Mouse (Mus musculus): Measurements from ENCODE around the gene Polr2l. TPM values are rescaled to one million over a fixed set of nuclear protein-coding genes. Genes with fewer than 3 reads are reported as not detected.

The Polr2l gene
- 29.0 and 30.9 TPM in 2 replicates for polyA plus RNA-seq (2012; rRNA removed)

DNA sequence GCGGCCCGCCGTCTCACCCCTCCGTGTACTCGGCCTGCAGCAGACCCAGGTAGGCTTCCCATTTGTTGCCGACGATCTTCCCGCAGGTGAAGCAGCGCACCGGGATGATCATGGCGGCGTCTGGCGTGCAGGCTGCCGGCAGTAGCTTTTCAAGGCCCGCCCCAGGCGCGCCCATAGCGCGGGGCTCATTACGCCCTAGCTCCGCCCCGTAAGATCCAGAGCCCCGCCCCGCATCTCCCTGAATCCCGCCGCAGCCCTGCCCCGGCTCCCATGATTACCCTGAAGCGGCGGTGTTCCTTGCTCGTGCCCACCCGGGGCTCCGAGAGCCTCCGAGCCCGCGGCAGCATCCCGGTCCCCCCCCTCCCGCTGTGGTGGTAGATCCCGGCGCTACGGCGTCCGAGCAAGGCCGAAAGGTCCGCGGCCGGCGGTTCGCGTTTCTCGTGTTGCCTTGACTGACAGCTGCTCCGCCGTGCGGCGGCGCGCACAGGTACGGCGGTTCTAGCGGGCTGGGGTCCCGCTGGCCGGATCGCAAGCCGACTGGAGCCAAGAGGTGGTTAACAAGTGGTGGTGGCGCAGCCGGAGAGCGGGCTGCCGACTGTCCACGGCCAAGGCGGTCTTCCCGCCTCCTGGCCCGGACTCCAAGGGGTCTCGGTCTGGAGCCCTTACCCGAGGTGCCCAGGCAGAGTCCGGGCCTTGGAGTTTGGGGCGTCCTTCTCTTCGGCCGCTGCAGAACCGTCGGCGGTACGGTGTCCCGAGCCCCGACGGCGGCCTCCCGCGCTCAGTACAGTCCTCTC, at the start of gene Polr2l, which contains the start of gene Tspan4:
Polr2l (minus strand) TSS at position 122 of the 794 bp plus-strand sequence.
Tspan4 (plus strand) TSS at position 230 of the 794 bp plus-strand sequence.
- TF ChIP-seq CTCF (IDR thresholded peaks at IDR 0.05; ENCODE audit: insufficient read depth, low read length) = no peak
- peak; percentile 71; the same call in 1 of the 2 replicates for TF ChIP-seq POLR2A (IDR thresholded peaks at IDR 0.05; ENCODE audit: borderline replicate concordance, extremely low read depth, low read depth, low read length)
- Histone ChIP-seq H3K4me3 (replicated peaks; ENCODE audit: extremely low read depth, low read depth, low read length) (peak within 1 kb of the TSS; percentile 66), H3K4me1 (ENCODE audit: control insufficient read depth, insufficient read depth, low read length) (peaks cover 14% of the 10 kb centered on the region; the same call in 1 of the 2 replicates)
- peak; percentile 92 for DNase-seq
- WGBS = under 1% methylated on average over 87 of the region's 87 CpGs

DNA sequence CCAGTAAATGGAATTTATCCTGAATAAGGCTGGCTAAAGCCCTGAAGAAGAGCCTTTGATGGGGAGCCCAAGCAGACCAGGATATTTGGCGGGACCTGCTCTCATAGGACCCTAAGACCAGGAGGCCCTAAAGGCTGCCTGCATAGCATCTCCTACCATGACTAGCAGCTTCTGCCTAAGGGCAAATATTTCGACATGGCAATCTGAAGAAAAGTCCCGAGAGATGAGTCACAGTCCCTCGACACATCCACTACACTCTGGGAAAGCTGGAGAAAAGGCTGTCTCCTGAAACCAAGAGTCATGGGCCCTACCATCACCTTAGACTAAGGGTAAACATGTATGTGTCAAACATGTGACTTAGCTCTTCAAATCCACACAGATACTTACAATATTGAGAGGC, 49.3 kb upstream of the Polr2l start:
- TF ChIP-seq CTCF (IDR thresholded peaks at IDR 0.05; ENCODE audit: insufficient read depth, low read length) = no peak
- no peak for TF ChIP-seq POLR2A (IDR thresholded peaks at IDR 0.05; ENCODE audit: borderline replicate concordance, extremely low read depth, low read depth, low read length)
- no peak for DNase-seq
- 91% methylated on average over 4 of the region's 4 CpGs for WGBS
- Histone ChIP-seq H3K4me1 (ENCODE audit: control insufficient read depth, insufficient read depth, low read length) (no peaks in the 10 kb centered on the region), H3K4me3 (replicated peaks; ENCODE audit: extremely low read depth, low read depth, low read length) (no peak overlapping the region)

DNA sequence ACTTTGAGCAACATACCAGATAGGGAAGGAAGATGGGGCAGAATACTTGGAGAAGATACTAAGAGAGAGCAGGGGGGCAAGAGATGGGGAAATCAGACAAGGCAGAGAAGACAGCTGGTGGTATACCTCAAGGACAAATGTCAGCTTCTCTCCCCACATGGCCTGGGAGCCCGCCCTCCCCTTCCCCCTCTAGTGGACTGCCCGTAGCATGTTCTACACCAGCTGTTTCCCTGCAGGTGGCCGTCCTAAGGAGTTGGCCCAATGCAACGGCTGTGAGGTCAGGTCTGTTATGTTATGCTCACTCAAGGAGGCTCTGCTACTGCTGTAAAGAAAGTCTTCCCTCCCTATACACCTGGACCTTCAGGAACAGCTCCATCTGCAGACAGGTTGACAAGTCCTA, 48.1 kb upstream of the Polr2l start:
- H3K4me1 ChIP-seq (ENCODE audit: control insufficient read depth, insufficient read depth, low read length) = no peaks in the 10 kb centered on the region
- WGBS = 56% methylated on average over 4 of the region's 4 CpGs
- no peak for DNase-seq
- H3K4me3 ChIP-seq (replicated peaks; ENCODE audit: extremely low read depth, low read depth, low read length) = no peak overlapping the region
- no peak for TF ChIP-seq CTCF (IDR thresholded peaks at IDR 0.05; ENCODE audit: insufficient read depth, low read length)
- TF ChIP-seq POLR2A (IDR thresholded peaks at IDR 0.05; ENCODE audit: borderline replicate concordance, extremely low read depth, low read depth, low read length) = no peak

DNA sequence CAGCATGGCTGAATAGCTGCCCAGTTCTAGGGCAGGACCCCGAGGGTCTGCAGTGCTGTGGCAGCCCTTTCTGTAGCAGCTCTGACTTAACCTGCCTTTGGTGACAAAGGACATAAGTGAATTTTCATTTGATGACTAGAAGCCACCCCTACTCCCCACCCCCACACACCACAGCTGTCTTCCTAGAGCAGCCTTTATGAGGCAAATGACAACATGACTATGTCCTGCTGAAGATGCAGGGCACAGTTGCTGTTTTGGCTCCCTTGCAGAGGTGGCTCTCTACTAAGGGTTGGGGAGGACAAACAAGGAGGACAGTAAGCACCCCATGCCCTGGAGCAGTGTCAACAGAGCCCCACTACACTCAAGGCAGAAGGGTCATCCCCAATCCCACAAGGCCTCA, 44.9 kb upstream of the Polr2l start:
- Histone ChIP-seq H3K4me1 (ENCODE audit: control insufficient read depth, insufficient read depth, low read length) (no peaks in the 10 kb centered on the region), H3K4me3 (replicated peaks; ENCODE audit: extremely low read depth, low read depth, low read length) (no peak overlapping the region)
- DNase-seq = no peak
- WGBS = 65% methylated on average over 1 of the region's 1 CpGs
- TF ChIP-seq POLR2A (IDR thresholded peaks at IDR 0.05; ENCODE audit: borderline replicate concordance, extremely low read depth, low read depth, low read length) (no peak), CTCF (IDR thresholded peaks at IDR 0.05; ENCODE audit: insufficient read depth, low read length) (no peak)

DNA sequence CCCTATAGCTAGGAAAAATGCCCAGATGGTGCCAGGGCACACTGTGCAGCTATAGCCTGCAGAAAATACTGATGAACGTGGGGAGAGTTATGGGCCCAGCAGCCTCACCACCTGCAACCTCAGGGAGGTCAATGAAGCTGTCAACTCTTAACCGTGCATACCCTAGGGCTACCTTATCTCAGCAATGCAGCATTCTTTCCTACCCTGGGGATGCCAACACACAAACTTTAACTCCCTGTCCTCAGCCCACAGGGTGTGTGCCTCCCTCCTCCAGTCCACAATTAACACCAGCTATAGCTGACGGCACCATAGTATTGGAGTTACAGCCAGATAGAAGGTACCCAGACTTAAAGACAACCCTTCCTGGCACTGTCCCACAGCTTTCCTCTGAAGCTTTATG, 44.0 kb upstream of the Polr2l start:
- DNase-seq = no peak

DNA sequence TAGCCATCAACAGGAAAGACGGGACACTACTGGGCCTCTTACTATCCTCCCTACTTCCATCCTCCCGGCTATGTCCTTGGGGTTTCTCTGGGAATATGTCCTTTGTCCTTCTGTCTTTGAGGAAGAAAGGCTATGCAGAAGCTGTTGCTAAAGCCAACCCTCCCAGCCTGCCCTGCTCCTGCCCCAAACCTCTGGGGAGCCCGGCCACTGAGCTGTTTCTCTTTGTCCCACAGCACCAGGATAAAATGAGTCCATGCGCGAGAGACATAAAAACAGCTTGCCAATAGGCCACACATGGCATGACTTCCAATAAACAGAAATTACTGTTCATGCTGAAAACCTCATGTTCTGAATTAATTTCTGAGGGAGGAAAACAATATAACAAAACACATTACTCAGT, 43.4 kb upstream of the Polr2l start:
- 90% methylated on average over 5 of the region's 5 CpGs for WGBS
- no peak overlapping the region for H3K4me3 ChIP-seq (replicated peaks; ENCODE audit: extremely low read depth, low read depth, low read length)
- TF ChIP-seq CTCF (IDR thresholded peaks at IDR 0.05; ENCODE audit: insufficient read depth, low read length) (no peak), POLR2A (IDR thresholded peaks at IDR 0.05; ENCODE audit: borderline replicate concordance, extremely low read depth, low read depth, low read length) (no peak)
- DNase-seq = no peak
- no peaks in the 10 kb centered on the region for H3K4me1 ChIP-seq (ENCODE audit: control insufficient read depth, insufficient read depth, low read length)

More for the DNA sequence above, 44.0 kb upstream of the Polr2l start:
- TF ChIP-seq CTCF (IDR thresholded peaks at IDR 0.05; ENCODE audit: insufficient read depth, low read length) (no peak), POLR2A (IDR thresholded peaks at IDR 0.05; ENCODE audit: borderline replicate concordance, extremely low read depth, low read depth, low read length) (no peak)
- H3K4me1 ChIP-seq (ENCODE audit: control insufficient read depth, insufficient read depth, low read length) = no peaks in the 10 kb centered on the region
- WGBS = 77% methylated on average over 3 of the region's 3 CpGs
- H3K4me3 ChIP-seq (replicated peaks; ENCODE audit: extremely low read depth, low read depth, low read length) = no peak overlapping the region

DNA sequence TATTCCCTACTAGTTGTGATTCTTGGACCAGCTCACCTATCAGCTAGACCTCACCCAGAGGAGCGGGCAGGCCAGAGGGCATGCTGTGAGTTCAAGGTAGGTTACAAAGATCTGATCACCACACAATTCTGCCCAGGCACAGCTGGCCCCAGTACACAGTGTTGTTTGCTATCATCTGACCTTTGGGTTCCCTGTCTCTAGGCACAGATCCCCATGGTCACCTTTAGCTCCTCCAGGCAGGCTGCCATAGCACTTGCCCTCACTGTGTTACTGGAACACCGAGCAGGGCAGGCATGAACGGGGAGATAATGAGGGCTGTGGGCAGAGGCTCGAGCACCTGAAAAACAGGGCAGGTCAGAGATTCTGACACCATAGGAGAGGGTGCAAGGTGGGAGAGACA, 42.7 kb upstream of the Polr2l start:
- 82% methylated on average over 4 of the region's 4 CpGs for WGBS
- no peak for TF ChIP-seq POLR2A (IDR thresholded peaks at IDR 0.05; ENCODE audit: borderline replicate concordance, extremely low read depth, low read depth, low read length)
- TF ChIP-seq CTCF (IDR thresholded peaks at IDR 0.05; ENCODE audit: insufficient read depth, low read length) = no peak
- DNase-seq = no peak
- Histone ChIP-seq H3K4me3 (replicated peaks; ENCODE audit: extremely low read depth, low read depth, low read length) (no peak overlapping the region), H3K4me1 (ENCODE audit: control insufficient read depth, insufficient read depth, low read length) (no peaks in the 10 kb centered on the region)

DNA sequence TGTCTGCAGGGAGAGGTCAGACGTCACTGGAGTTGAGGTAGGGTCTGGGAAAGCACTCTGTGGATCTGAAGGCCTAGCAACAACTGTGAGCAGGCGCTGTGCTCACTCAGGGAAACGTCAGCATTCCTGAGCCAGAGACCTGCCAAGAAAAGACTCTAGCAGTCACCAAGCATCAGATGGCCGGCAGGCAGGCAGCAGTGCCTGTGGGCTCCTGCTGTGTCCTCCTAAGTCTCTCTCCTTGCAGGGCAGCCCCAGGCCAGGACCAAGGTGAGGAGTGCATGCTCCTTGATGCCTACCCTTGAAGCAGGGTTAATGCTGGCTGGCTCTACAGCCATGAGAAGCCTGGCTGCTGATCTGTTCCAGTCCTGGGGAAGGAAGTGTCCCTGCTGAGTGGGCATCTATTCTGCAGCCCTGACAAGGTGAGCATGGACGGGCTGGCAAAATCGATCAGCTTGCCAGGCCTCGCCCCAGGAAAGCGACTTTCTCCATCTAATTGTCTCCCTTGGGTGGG, 35.8 kb upstream of the Polr2l start:
- no peaks in the 10 kb centered on the region for H3K4me1 ChIP-seq (ENCODE audit: control insufficient read depth, insufficient read depth, low read length)
- DNase-seq = no peak
- 80% methylated on average over 8 of the region's 8 CpGs for WGBS
- TF ChIP-seq CTCF (IDR thresholded peaks at IDR 0.05; ENCODE audit: insufficient read depth, low read length) (no peak), POLR2A (IDR thresholded peaks at IDR 0.05; ENCODE audit: borderline replicate concordance, extremely low read depth, low read depth, low read length) (no peak)
- H3K4me3 ChIP-seq (replicated peaks; ENCODE audit: extremely low read depth, low read depth, low read length) = no peak overlapping the region

DNA sequence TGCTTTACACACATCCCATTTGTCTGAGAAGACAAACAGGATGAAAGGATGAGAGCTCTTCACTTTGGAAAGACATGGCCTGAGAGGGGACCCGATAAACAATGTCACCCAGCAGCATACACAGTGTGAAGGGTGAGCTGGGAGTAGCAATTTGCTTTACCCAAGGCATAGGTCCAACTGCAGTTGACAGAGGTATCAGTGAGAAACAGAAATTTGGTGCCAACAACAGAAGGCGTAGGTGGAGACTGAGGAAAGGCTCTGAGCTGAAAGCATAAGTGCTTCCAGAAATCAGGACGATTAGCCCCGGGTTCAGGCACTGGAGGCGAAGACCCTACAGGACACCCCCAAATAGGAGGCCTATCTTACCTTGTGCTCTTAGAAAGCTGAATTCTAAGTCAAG, 35.3 kb upstream of the Polr2l start:
- TF ChIP-seq POLR2A (IDR thresholded peaks at IDR 0.05; ENCODE audit: borderline replicate concordance, extremely low read depth, low read depth, low read length) (no peak), CTCF (IDR thresholded peaks at IDR 0.05; ENCODE audit: insufficient read depth, low read length) (no peak)
- WGBS = 87% methylated on average over 5 of the region's 5 CpGs
- no peaks in the 10 kb centered on the region for H3K4me1 ChIP-seq (ENCODE audit: control insufficient read depth, insufficient read depth, low read length)
- H3K4me3 ChIP-seq (replicated peaks; ENCODE audit: extremely low read depth, low read depth, low read length) = no peak overlapping the region
- no peak for DNase-seq

DNA sequence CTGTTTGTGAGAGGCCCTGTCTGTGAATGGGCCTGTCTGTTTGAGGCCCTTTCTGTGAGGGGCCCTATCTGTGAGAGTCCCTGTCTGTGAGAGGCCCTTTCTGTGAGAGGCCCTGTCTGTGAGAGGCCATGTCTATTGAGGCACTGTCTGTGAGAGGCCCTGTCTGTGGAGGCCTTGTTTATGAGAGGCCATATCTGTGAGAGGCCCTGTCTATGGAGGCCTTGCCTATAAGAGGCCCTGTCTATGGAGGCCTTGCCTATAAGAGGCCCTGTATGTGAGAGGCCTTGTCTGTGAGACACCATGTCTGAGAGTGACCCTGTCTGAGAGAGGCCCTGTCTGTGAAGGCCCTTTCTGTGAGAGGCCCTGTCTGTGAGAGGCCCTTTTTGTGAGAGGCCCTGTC, 33.2 kb upstream of the Polr2l start:
- no peak for DNase-seq
- H3K4me1 ChIP-seq (ENCODE audit: control insufficient read depth, insufficient read depth, low read length) = no peaks in the 10 kb centered on the region
- TF ChIP-seq POLR2A (IDR thresholded peaks at IDR 0.05; ENCODE audit: borderline replicate concordance, extremely low read depth, low read depth, low read length) (no peak), CTCF (IDR thresholded peaks at IDR 0.05; ENCODE audit: insufficient read depth, low read length) (no peak)
- H3K4me3 ChIP-seq (replicated peaks; ENCODE audit: extremely low read depth, low read depth, low read length) = no peak overlapping the region
